Mouse (Mus musculus): ENCODE data around the gene Egf. TPM values are rescaled to one million over a fixed set of nuclear protein-coding genes. Genes with fewer than 3 reads are reported as not detected.
"Not testable (repeated sequence)": the region's sequence is repeated elsewhere in the genome, so short reads cannot be mapped to it uniquely, and the experiment has no call there.

Gene Egf
- polyA plus RNA-seq, 1 experiment: 0.77 TPM

DNA sequence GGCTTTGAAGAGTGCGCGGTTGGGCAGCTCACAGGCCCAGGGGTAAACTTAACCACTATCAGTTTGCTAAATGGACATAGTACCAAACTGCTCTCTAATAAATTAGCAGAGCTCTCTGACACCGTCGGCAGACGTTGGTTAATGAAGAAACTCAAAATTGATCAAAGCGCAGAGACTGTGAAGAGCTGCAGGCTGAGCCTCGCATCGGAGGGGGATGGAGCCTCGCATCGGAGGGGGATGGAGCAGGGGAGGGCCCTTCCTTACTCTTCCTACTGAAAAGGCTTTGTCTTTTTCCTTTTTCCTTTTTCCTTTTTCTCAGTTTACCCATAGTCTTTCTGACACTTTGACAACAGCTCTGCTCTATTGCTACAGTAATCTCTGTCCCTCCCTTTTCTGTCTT is 26.3 kb upstream of the Egf start:
- Histone ChIP-seq H3K4me1 (ENCODE audit: control insufficient read depth, insufficient read depth, insufficient read length, low read length) (no peaks in the 10 kb centered on the region), H3K36me3 (ENCODE audit: control insufficient read depth, insufficient read depth, low read length) (no peaks in the 10 kb centered on the region), H3K27ac (ENCODE audit: insufficient read depth, low read depth, low read length) (no peak overlapping the region), H3K27me3 (ENCODE audit: control insufficient read depth, insufficient read depth, low read length) (no peaks in the 10 kb centered on the region), H3K4me3 (ENCODE audit: low read depth, low read length) (no peak overlapping the region)
- WGBS: 61% methylated on average over 10 of the region's 10 CpGs
- no peak for TF ChIP-seq POLR2A (IDR thresholded peaks at IDR 0.05; ENCODE audit: low read depth, low read length)

- TF ChIP-seq CTCF (IDR thresholded peaks at IDR 0.05; ENCODE audit: extremely low read depth, insufficient read length, insufficient replicate concordance, low read depth, low read length) (no peak), POLR2A (IDR thresholded peaks at IDR 0.05; ENCODE audit: low read depth, low read length) (no peak)
- H3K27ac ChIP-seq (ENCODE audit: insufficient read depth, low read depth, low read length): no peak overlapping the region
- H3K4me1 ChIP-seq (ENCODE audit: control insufficient read depth, insufficient read depth, insufficient read length, low read length): no peaks in the 10 kb centered on the region
- H3K4me3 ChIP-seq (ENCODE audit: low read depth, low read length): no peak overlapping the region
- H3K36me3 ChIP-seq (ENCODE audit: control insufficient read depth, insufficient read depth, low read length): no peaks in the 10 kb centered on the region
- no peaks in the 10 kb centered on the region; the same call in 1 of the 2 replicates for H3K27me3 ChIP-seq (ENCODE audit: control insufficient read depth, insufficient read depth, low read length)
- WGBS: 68% methylated on average over 6 of the region's 6 CpGs
Observed at GRCm38 (mm10) chr3:129771210-129771609, 16.1 kb upstream of the Egf start.

DNA sequence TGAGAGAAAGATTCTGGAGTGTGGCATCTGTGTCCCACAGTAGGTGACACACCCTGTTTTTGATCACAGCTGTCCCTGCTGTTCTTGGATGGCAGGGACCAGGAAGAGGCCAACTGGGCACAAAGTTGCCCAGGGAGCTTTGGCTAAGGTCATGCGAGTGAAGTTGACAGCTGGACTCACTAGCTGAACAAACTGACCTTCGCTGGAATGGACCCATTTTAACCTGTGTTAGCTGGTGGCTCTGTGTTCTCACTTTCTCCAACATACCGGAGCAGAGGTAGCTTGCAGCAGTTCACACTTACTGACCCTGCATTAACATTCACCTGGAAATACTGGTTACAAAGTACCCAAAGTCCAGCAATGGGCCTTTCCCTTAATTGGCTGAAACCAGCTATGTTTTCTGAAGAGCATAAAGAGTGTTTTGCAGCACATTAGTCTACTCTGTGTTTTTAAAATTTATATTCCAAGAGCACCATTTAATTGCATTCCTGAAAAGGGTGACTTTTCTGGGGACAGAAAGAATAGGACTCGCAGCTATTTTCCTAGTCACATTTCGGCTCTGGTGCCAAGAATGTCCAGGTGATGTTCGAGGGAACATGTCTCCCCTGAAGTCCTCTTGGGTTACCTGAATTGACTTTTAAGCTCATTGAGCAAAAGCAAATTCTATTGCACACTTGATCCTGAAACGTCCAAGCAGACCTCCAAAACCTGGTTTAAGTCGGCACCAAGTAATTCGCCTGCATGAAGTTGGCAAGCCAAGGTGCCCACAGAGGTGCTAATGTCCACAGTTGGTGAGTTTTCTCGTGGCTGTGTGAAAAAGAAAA is 12.1 kb upstream of the Egf start:
- Histone ChIP-seq H3K4me1 (ENCODE audit: control insufficient read depth, insufficient read depth, insufficient read length, low read length) (no peaks in the 10 kb centered on the region), H3K27ac (ENCODE audit: insufficient read depth, low read depth, low read length) (no peak overlapping the region), H3K27me3 (ENCODE audit: control insufficient read depth, insufficient read depth, low read length) (no peaks in the 10 kb centered on the region; the same call in 1 of the 2 replicates), H3K4me3 (ENCODE audit: low read depth, low read length) (no peak overlapping the region), H3K36me3 (ENCODE audit: control insufficient read depth, insufficient read depth, low read length) (no peaks in the 10 kb centered on the region)
- TF ChIP-seq POLR2A (IDR thresholded peaks at IDR 0.05; ENCODE audit: low read depth, low read length) (no peak), CTCF (IDR thresholded peaks at IDR 0.05; ENCODE audit: extremely low read depth, insufficient read length, insufficient replicate concordance, low read depth, low read length) (no peak)
- 83% methylated on average over 10 of the region's 10 CpGs for WGBS

GRCm38 (mm10) chr3:129766106-129766505 is 11.0 kb upstream of the Egf start:
- Histone ChIP-seq H3K4me1 (ENCODE audit: control insufficient read depth, insufficient read depth, insufficient read length, low read length) (no peaks in the 10 kb centered on the region), H3K27ac (ENCODE audit: insufficient read depth, low read depth, low read length) (no peak overlapping the region)
- WGBS: 78% methylated on average over 4 of the region's 4 CpGs

DNA sequence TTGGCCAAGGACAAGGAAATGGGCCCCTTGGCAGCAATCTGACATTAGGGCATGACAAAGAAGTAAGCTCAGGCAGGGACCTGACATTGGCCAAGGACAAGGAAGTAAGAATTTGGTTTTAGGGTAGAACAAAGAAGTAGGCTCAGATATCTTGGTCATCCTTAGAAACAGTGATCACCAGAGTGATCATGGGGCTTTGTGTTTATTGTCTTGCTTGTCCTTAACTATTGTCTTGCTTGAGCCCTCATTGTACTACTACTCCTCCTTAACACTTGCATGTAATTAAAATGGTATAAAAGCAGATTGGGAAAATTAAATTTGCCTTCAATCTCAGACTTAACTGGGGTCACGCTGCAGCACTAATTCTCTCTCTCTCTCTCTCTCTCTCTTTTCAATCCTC is 2.5 kb upstream of the Egf start:
- H3K36me3 ChIP-seq (ENCODE audit: control insufficient read depth, insufficient read depth, low read length); H3K4me3 ChIP-seq (ENCODE audit: low read depth, low read length): not testable (repeated sequence)
- WGBS: 96% methylated on average over 1 of the region's 1 CpGs

More at GRCm38 (mm10) chr3:129766106-129766505, 11.0 kb upstream of the Egf start:
- H3K27me3 ChIP-seq (ENCODE audit: control insufficient read depth, insufficient read depth, low read length): no peaks in the 10 kb centered on the region; the same call in 1 of the 2 replicates
- no peaks in the 10 kb centered on the region for H3K36me3 ChIP-seq (ENCODE audit: control insufficient read depth, insufficient read depth, low read length)
- H3K4me3 ChIP-seq (ENCODE audit: low read depth, low read length): no peak overlapping the region
- no peak for TF ChIP-seq CTCF (IDR thresholded peaks at IDR 0.05; ENCODE audit: extremely low read depth, insufficient read length, insufficient replicate concordance, low read depth, low read length)
- no peak for TF ChIP-seq POLR2A (IDR thresholded peaks at IDR 0.05; ENCODE audit: low read depth, low read length)

GRCm38 (mm10) chr3:129744803-129745202 is 10.3 kb downstream of the Egf start:
- TF ChIP-seq POLR2A (IDR thresholded peaks at IDR 0.05; ENCODE audit: low read depth, low read length) (no peak), CTCF (IDR thresholded peaks at IDR 0.05; ENCODE audit: extremely low read depth, insufficient read length, insufficient replicate concordance, low read depth, low read length) (peak; percentile 62; the same call in 1 of the 2 replicates)
- Histone ChIP-seq H3K36me3 (ENCODE audit: control insufficient read depth, insufficient read depth, low read length) (no peaks in the 10 kb centered on the region), H3K27ac (ENCODE audit: insufficient read depth, low read depth, low read length) (no peak overlapping the region), H3K4me1 (ENCODE audit: control insufficient read depth, insufficient read depth, insufficient read length, low read length) (no peaks in the 10 kb centered on the region), H3K4me3 (ENCODE audit: low read depth, low read length) (no peak overlapping the region), H3K27me3 (ENCODE audit: control insufficient read depth, insufficient read depth, low read length) (no peaks in the 10 kb centered on the region)
- WGBS: 63% methylated on average over 8 of the region's 8 CpGs

More for the DNA sequence above, 2.5 kb upstream of the Egf start:
- not testable (repeated sequence) for H3K27ac ChIP-seq (ENCODE audit: insufficient read depth, low read depth, low read length); H3K4me1 ChIP-seq (ENCODE audit: control insufficient read depth, insufficient read depth, insufficient read length, low read length); H3K27me3 ChIP-seq (ENCODE audit: control insufficient read depth, insufficient read depth, low read length)

GRCm38 (mm10) chr3:129742781-129743180 is 12.3 kb downstream of the Egf start:
- H3K27me3 ChIP-seq (ENCODE audit: control insufficient read depth, insufficient read depth, low read length): no peaks in the 10 kb centered on the region
- no peaks in the 10 kb centered on the region for H3K4me1 ChIP-seq (ENCODE audit: control insufficient read depth, insufficient read depth, insufficient read length, low read length)
- H3K36me3 ChIP-seq (ENCODE audit: control insufficient read depth, insufficient read depth, low read length): no peaks in the 10 kb centered on the region
- no peak overlapping the region for H3K4me3 ChIP-seq (ENCODE audit: low read depth, low read length)
- no peak overlapping the region for H3K27ac ChIP-seq (ENCODE audit: insufficient read depth, low read depth, low read length)
- no peak for TF ChIP-seq CTCF (IDR thresholded peaks at IDR 0.05; ENCODE audit: extremely low read depth, insufficient read length, insufficient replicate concordance, low read depth, low read length)
- TF ChIP-seq POLR2A (IDR thresholded peaks at IDR 0.05; ENCODE audit: low read depth, low read length): no peak
- WGBS: 74% methylated on average over 6 of the region's 6 CpGs
